Mouse (Mus musculus) B cell, adult 2 months (primary cell): ENCODE results near the gene Fyn.
A peak's percentile ranks its signal among the peaks of the same experiment; 100 is the strongest.

Source experiments
- DNase-seq, 2 experiments: peaks; one replicate each; pipeline ENCODE4 v3.0.0; 2022

Gene Fyn

GRCm38 (mm10) chr10:39412826-39413620, 44.4 kb downstream of the Fyn start:
- peak; percentile 78 to 82 for DNase-seq

- no peak for DNase-seq
Measured at GRCm38 (mm10) chr10:39414068-39414467, 45.4 kb downstream of the Fyn start.

- DNase-seq, result no peak
Measured at GRCm38 (mm10) chr10:39415586-39415985, 46.9 kb downstream of the Fyn start.

GRCm38 (mm10) chr10:39417611-39418010, 49.0 kb downstream of the Fyn start:
- DNase-seq, result no peak

GRCm38 (mm10) chr10:39418395-39418794, 49.7 kb downstream of the Fyn start:
- DNase-seq, result no peak

GRCm38 (mm10) chr10:39420842-39421617, 52.4 kb downstream of the Fyn start:
- DNase-seq, result peak; percentile 37 to 45

GRCm38 (mm10) chr10:39421772-39422171, 53.1 kb downstream of the Fyn start:
- no peak for DNase-seq

- DNase-seq, result no peak
Measured at GRCm38 (mm10) chr10:39424643-39425042, 56.0 kb downstream of the Fyn start.

GRCm38 (mm10) chr10:39426033-39426432, 57.4 kb downstream of the Fyn start:
- no peak for DNase-seq

- no peak for DNase-seq
Measured at GRCm38 (mm10) chr10:39426833-39427490, 58.3 kb downstream of the Fyn start.

- no peak for DNase-seq
Measured at GRCm38 (mm10) chr10:39429661-39430060, 61.0 kb downstream of the Fyn start.

- DNase-seq, result no peak
Measured at GRCm38 (mm10) chr10:39430074-39430764, 61.6 kb downstream of the Fyn start.

- DNase-seq, result no peak
Measured at GRCm38 (mm10) chr10:39431265-39431664, 62.6 kb downstream of the Fyn start.

GRCm38 (mm10) chr10:39432648-39433568, 64.3 kb downstream of the Fyn start:
- no peak for DNase-seq

GRCm38 (mm10) chr10:39433893-39434292, 65.2 kb downstream of the Fyn start:
- no peak for DNase-seq

GRCm38 (mm10) chr10:39434758-39435448, 66.2 kb downstream of the Fyn start:
- DNase-seq, result no peak

GRCm38 (mm10) chr10:39438905-39439304, 70.2 kb downstream of the Fyn start:
- DNase-seq, result no peak

- DNase-seq, result no peak
Measured at GRCm38 (mm10) chr10:39440506-39440905, 71.9 kb downstream of the Fyn start.

- DNase-seq, result no peak
Measured at GRCm38 (mm10) chr10:39441636-39442035, 73.0 kb downstream of the Fyn start.

- no peak for DNase-seq
Measured at GRCm38 (mm10) chr10:39443122-39443521, 74.5 kb downstream of the Fyn start.

- DNase-seq, result no peak
Measured at GRCm38 (mm10) chr10:39443947-39444346, 75.3 kb downstream of the Fyn start.
